Comparison of ENCODE assay signal across 8 mouse cellular contexts in genomic region chr2:152670983-152671641, GRCm38 (mm10). TPM values are rescaled to one million over a fixed set of nuclear protein-coding genes. Genes with fewer than 3 reads are reported as not detected.
A peak's percentile ranks its signal among the peaks of the same experiment; 100 is the strongest.
DNase-seq lines count a peak whose midpoint lies in the region; ATAC-seq and TF ChIP-seq lines count a peak whose summit lies in the region.

No protein-coding gene starts in this region.

- H3K4me2 ChIP-seq in lung, embryonic 14.5 days, result peak overlapping the region; percentile 68
- H3K4me2 ChIP-seq in embryonic facial prominence, embryonic 13.5 days, result peak overlapping the region; percentile 87
- peak overlapping the region; percentile 83 for H3K4me2 ChIP-seq in intestine, postnatal 0 days (replicated peaks; ENCODE audit: low read depth)
- peak overlapping the region; percentile 83 for H3K4me2 ChIP-seq in midbrain, embryonic 11.5 days
- H3K4me2 ChIP-seq in stomach, postnatal 0 days (replicated peaks; ENCODE audit: low read depth), result peak overlapping the region; percentile 88

- TF ChIP-seq EP300 in stomach, postnatal 0 days (optimal IDR thresholded peaks at IDR 0.05), result no peak

- peak overlapping the region; percentile 4; the same call in 1 of the 2 replicates for H3K27ac ChIP-seq in lung, embryonic 14.5 days (ENCODE audit: low read depth)
- peak overlapping the region; percentile 99 for H3K27ac ChIP-seq in embryonic facial prominence, embryonic 13.5 days
- H3K27ac ChIP-seq in intestine, postnatal 0 days (ENCODE audit: low read depth, low read length), result no peak overlapping the region
- peak overlapping the region; percentile 97; the same call in 1 of the 2 replicates for H3K27ac ChIP-seq in midbrain, embryonic 11.5 days (ENCODE audit: low read depth, low read length)
- peak overlapping the region; percentile 30; the same call in 1 of the 2 replicates for H3K27ac ChIP-seq in stomach, postnatal 0 days (replicated peaks)

- H3K36me3 ChIP-seq in lung, embryonic 14.5 days (ENCODE audit: insufficient read depth), result peaks cover 44% of the 10 kb centered on the region
- peaks cover 33% of the 10 kb centered on the region for H3K36me3 ChIP-seq in embryonic facial prominence, embryonic 13.5 days
- H3K36me3 ChIP-seq in intestine, postnatal 0 days (ENCODE audit: control insufficient read depth, insufficient read depth), result peaks cover 11% of the 10 kb centered on the region; the same call in 1 of the 2 replicates
- H3K36me3 ChIP-seq in midbrain, embryonic 11.5 days (ENCODE audit: control insufficient read depth, insufficient read depth, low read length), result peaks cover 10% of the 10 kb centered on the region; the same call in 1 of the 2 replicates
- peaks cover 4% of the 10 kb centered on the region; the same call in 1 of the 2 replicates for H3K36me3 ChIP-seq in stomach, postnatal 0 days (ENCODE audit: control insufficient read depth, insufficient read depth, low read length)

- no peak for ATAC-seq in lung, embryonic 14.5 days (ENCODE audit: insufficient read depth)
- ATAC-seq in embryonic facial prominence, embryonic 13.5 days (ENCODE audit: insufficient number of reproducible peaks, insufficient read depth, low FRiP score, low TSS enrichment, low read depth), result no peak
- no peak for ATAC-seq in intestine, postnatal 0 days
- no peak for ATAC-seq in midbrain, embryonic 11.5 days (ENCODE audit: low FRiP score)
- no peak for ATAC-seq in stomach, postnatal 0 days (ENCODE audit: low FRiP score, low TSS enrichment)

- peak overlapping the region; percentile 99 for H3K4me3 ChIP-seq in lung, embryonic 14.5 days (ENCODE audit: low read depth, low read length)
- H3K4me3 ChIP-seq in lung, adult 2 months (replicated peaks; ENCODE audit: extremely low read depth, low read depth, low read length), result no peak overlapping the region
- peak overlapping the region; percentile 98 for H3K4me3 ChIP-seq in embryonic facial prominence, embryonic 13.5 days
- H3K4me3 ChIP-seq in intestine, postnatal 0 days (ENCODE audit: low read depth, low read length), result peak overlapping the region; percentile 80
- H3K4me3 ChIP-seq in midbrain, embryonic 11.5 days (ENCODE audit: low read depth, low read length), result peak overlapping the region; percentile 96
- peak overlapping the region; percentile 93 for H3K4me3 ChIP-seq in stomach, postnatal 0 days (ENCODE audit: low read depth, low read length)

- intact Hi-C loops in left cerebral cortex, postnatal 14 days (cut with DNase I), result no loop called here

- H3K27me3 ChIP-seq in lung, embryonic 14.5 days (ENCODE audit: insufficient read depth, low read length), result no peaks in the 10 kb centered on the region
- no peaks in the 10 kb centered on the region for H3K27me3 ChIP-seq in embryonic facial prominence, embryonic 13.5 days
- H3K27me3 ChIP-seq in intestine, postnatal 0 days (replicated peaks; ENCODE audit: control insufficient read depth, insufficient read depth, low read length), result no peaks in the 10 kb centered on the region
- no peaks in the 10 kb centered on the region for H3K27me3 ChIP-seq in midbrain, embryonic 11.5 days (ENCODE audit: control insufficient read depth, insufficient read depth, low read length)
- H3K27me3 ChIP-seq in stomach, postnatal 0 days (ENCODE audit: control insufficient read depth, insufficient read depth, low read length), result no peaks in the 10 kb centered on the region

- TF ChIP-seq CTCF in lung, embryonic 14.5 days (IDR thresholded peaks at IDR 0.05; ENCODE audit: low read depth), result no peak
- no peak for TF ChIP-seq CTCF in lung, adult 2 months (IDR thresholded peaks at IDR 0.05; ENCODE audit: insufficient read depth, low read length)
- no peak for TF ChIP-seq CTCF in intestine, postnatal 0 days (IDR thresholded peaks at IDR 0.05; ENCODE audit: low read depth)
- no peak for TF ChIP-seq CTCF in stomach, postnatal 0 days (IDR thresholded peaks at IDR 0.05; ENCODE audit: low read depth)

- 33% methylated on average over 9 of the region's 9 CpGs for WGBS in lung, embryonic 14.5 days
- WGBS in lung, adult 2 months, result 28% methylated on average over 9 of the region's 9 CpGs
- whole genome bisulfite sequencing in embryonic facial prominence, embryonic 13.5 days, result 46% methylated on average over 9 of the region's 9 CpGs
- 44% methylated on average over 9 of the region's 9 CpGs for WGBS in intestine, postnatal 0 days
- 66% methylated on average over 9 of the region's 9 CpGs for WGBS in midbrain, embryonic 11.5 days
- 42% methylated on average over 9 of the region's 9 CpGs for WGBS in stomach, postnatal 0 days

- H3K9me3 ChIP-seq in lung, embryonic 14.5 days (ENCODE audit: low read depth, low read length), result no peaks in the 10 kb centered on the region
- H3K9me3 ChIP-seq in embryonic facial prominence, embryonic 13.5 days, result no peaks in the 10 kb centered on the region
- H3K9me3 ChIP-seq in intestine, postnatal 0 days (ENCODE audit: control insufficient read depth), result no peaks in the 10 kb centered on the region
- H3K9me3 ChIP-seq in midbrain, embryonic 11.5 days (ENCODE audit: control insufficient read depth, low read length), result no peaks in the 10 kb centered on the region
- no peaks in the 10 kb centered on the region for H3K9me3 ChIP-seq in stomach, postnatal 0 days (ENCODE audit: control insufficient read depth, low read length)

- no peak for DNase-seq in lung, embryonic 14.5 days
- no peak for DNase-seq in lung, adult 2 months
- no peak for DNase-seq in midbrain, embryonic 11.5 days (ENCODE audit: low spot score, missing footprints)
- no peak for DNase-seq in stomach, postnatal 0 days (ENCODE audit: low spot score)
- no peak for DNase-seq in c-Kit-positive CD71-positive TER-119-positive erythroid progenitor cells, embryonic 14.5 days (ENCODE audit: low spot score)
- DNase-seq in left cerebral cortex, postnatal 14 days (ENCODE audit: low spot score in 2 of 2), result no peak

- H3K9ac ChIP-seq in lung, embryonic 14.5 days, result peak overlapping the region; percentile 98
- H3K9ac ChIP-seq in embryonic facial prominence, embryonic 13.5 days, result peak overlapping the region; percentile 97
- 0 out of 2 replicates have a peak overlapping the region, but pooled peaks have one; percentile 78 for H3K9ac ChIP-seq in intestine, postnatal 0 days (ENCODE audit: low read depth, low read length)
- peak overlapping the region; percentile 96 for H3K9ac ChIP-seq in midbrain, embryonic 11.5 days (ENCODE audit: low read length)
- H3K9ac ChIP-seq in stomach, postnatal 0 days (ENCODE audit: low read length), result peak overlapping the region; percentile 97

- no peak for TF ChIP-seq POLR2A in lung, adult 2 months (IDR thresholded peaks at IDR 0.05; ENCODE audit: borderline replicate concordance, extremely low read depth, low read depth, low read length)

- H3K4me1 ChIP-seq in lung, embryonic 14.5 days (ENCODE audit: insufficient read depth), result peaks cover 9% of the 10 kb centered on the region; the same call in 1 of the 2 replicates
- peaks cover 18% of the 10 kb centered on the region for H3K4me1 ChIP-seq in lung, adult 2 months (ENCODE audit: control insufficient read depth, insufficient read depth, low read length)
- peaks cover 50% of the 10 kb centered on the region for H3K4me1 ChIP-seq in embryonic facial prominence, embryonic 13.5 days
- H3K4me1 ChIP-seq in intestine, postnatal 0 days (replicated peaks; ENCODE audit: control insufficient read depth, insufficient read depth, low read length), result peaks cover 5% of the 10 kb centered on the region; the same call in 1 of the 2 replicates
- H3K4me1 ChIP-seq in midbrain, embryonic 11.5 days (ENCODE audit: control insufficient read depth, insufficient read depth, low read length), result peaks cover 22% of the 10 kb centered on the region
- H3K4me1 ChIP-seq in stomach, postnatal 0 days (replicated peaks; ENCODE audit: control insufficient read depth, insufficient read depth), result peaks cover 10% of the 10 kb centered on the region

RNA-seq across cellular contexts. Expression of gene H13, which starts 1.9 kb away (rescaled TPM):
- 97.6 and 98.1 TPM in 2 replicates for polyA plus RNA-seq in lung, embryonic 14.5 days (2014; fragmentation: Nextera tagmentation; extraction: Ambion mirVana)
- polyA plus RNA-seq in lung, adult 2 months (2012; rRNA removed), result 125 and 149 TPM in 2 replicates
- polyA plus RNA-seq in embryonic facial prominence, embryonic 13.5 days (2015; fragmentation: Nextera tagmentation; extraction: Ambion mirVana), result 123 and 125 TPM in 2 replicates
- 110 and 111 TPM in 2 replicates for polyA plus RNA-seq in intestine, postnatal 0 days (2015; fragmentation: Nextera tagmentation; extraction: Ambion mirVana)
- 117 and 119 TPM in 2 replicates for polyA plus RNA-seq in midbrain, embryonic 11.5 days (2014; fragmentation: Nextera tagmentation; extraction: Ambion mirVana)
- polyA plus RNA-seq in stomach, postnatal 0 days (2015; fragmentation: Nextera tagmentation; extraction: Ambion mirVana), result 110 and 121 TPM in 2 replicates
- total RNA-seq in left cerebral cortex, postnatal 14 days (2021), result 10 to 100 TPM; 90.8 to 90.9 TPM

RNA-seq across cellular contexts. Expression of gene Mcts2, which starts 15.7 kb away (rescaled TPM):
- polyA plus RNA-seq in lung, embryonic 14.5 days (2014; fragmentation: Nextera tagmentation; extraction: Ambion mirVana), result 28.5 and 32.7 TPM in 2 replicates
- polyA plus RNA-seq in lung, adult 2 months (2012; rRNA removed), result 2.9 and 3.8 TPM in 2 replicates
- 37.3 and 40.7 TPM in 2 replicates for polyA plus RNA-seq in embryonic facial prominence, embryonic 13.5 days (2015; fragmentation: Nextera tagmentation; extraction: Ambion mirVana)
- 19.0 and 21.5 TPM in 2 replicates for polyA plus RNA-seq in intestine, postnatal 0 days (2015; fragmentation: Nextera tagmentation; extraction: Ambion mirVana)
- polyA plus RNA-seq in midbrain, embryonic 11.5 days (2014; fragmentation: Nextera tagmentation; extraction: Ambion mirVana), result 43.4 and 48.6 TPM in 2 replicates
- 22.9 and 23.4 TPM in 2 replicates for polyA plus RNA-seq in stomach, postnatal 0 days (2015; fragmentation: Nextera tagmentation; extraction: Ambion mirVana)
- 10 to 100 TPM; 17.9 to 20.4 TPM for total RNA-seq in left cerebral cortex, postnatal 14 days (2021)

RNA-seq across cellular contexts. Expression of gene Rem1, which starts 44.4 kb away (rescaled TPM):
- polyA plus RNA-seq in lung, embryonic 14.5 days (2014; fragmentation: Nextera tagmentation; extraction: Ambion mirVana), result 6.2 TPM in 2 replicates
- polyA plus RNA-seq in lung, adult 2 months (2012; rRNA removed), result 12.4 and 16.2 TPM in 2 replicates
- polyA plus RNA-seq in embryonic facial prominence, embryonic 13.5 days (2015; fragmentation: Nextera tagmentation; extraction: Ambion mirVana), result 1.7 and 3.6 TPM in 2 replicates
- 5.9 and 6.4 TPM in 2 replicates for polyA plus RNA-seq in intestine, postnatal 0 days (2015; fragmentation: Nextera tagmentation; extraction: Ambion mirVana)
- 0.18 and 0.22 TPM in 2 replicates for polyA plus RNA-seq in midbrain, embryonic 11.5 days (2014; fragmentation: Nextera tagmentation; extraction: Ambion mirVana)
- polyA plus RNA-seq in stomach, postnatal 0 days (2015; fragmentation: Nextera tagmentation; extraction: Ambion mirVana), result 17.2 and 19.7 TPM in 2 replicates
- total RNA-seq in left cerebral cortex, postnatal 14 days (2021), result under 1 TPM; 0.90 to 0.99 TPM

RNA-seq across cellular contexts. Expression of gene Defb25, which starts 48.3 kb away (rescaled TPM):
- polyA plus RNA-seq in lung, embryonic 14.5 days (2014; fragmentation: Nextera tagmentation; extraction: Ambion mirVana), result 0.86 and 1.5 TPM in 2 replicates
- 1.1 TPM in 1 of 2 replicates, not detected in the other for polyA plus RNA-seq in lung, adult 2 months (2012; rRNA removed)
- polyA plus RNA-seq in embryonic facial prominence, embryonic 13.5 days (2015; fragmentation: Nextera tagmentation; extraction: Ambion mirVana), result 1.3 TPM in 1 of 2 replicates, not detected in the other
- polyA plus RNA-seq in intestine, postnatal 0 days (2015; fragmentation: Nextera tagmentation; extraction: Ambion mirVana), result 0.72 TPM in 1 of 2 replicates, not detected in the other
- not detected in 2 replicates for polyA plus RNA-seq in midbrain, embryonic 11.5 days (2014; fragmentation: Nextera tagmentation; extraction: Ambion mirVana)
- 0.73 and 1.7 TPM in 2 replicates for polyA plus RNA-seq in stomach, postnatal 0 days (2015; fragmentation: Nextera tagmentation; extraction: Ambion mirVana)
- not detected for total RNA-seq in left cerebral cortex, postnatal 14 days (2021)
